Mouse (Mus musculus): ENCODE measurements around the gene Nectin4.
A peak's percentile ranks its signal among the peaks of the same experiment; 100 is the strongest.

Nectin4 gene

DNA sequence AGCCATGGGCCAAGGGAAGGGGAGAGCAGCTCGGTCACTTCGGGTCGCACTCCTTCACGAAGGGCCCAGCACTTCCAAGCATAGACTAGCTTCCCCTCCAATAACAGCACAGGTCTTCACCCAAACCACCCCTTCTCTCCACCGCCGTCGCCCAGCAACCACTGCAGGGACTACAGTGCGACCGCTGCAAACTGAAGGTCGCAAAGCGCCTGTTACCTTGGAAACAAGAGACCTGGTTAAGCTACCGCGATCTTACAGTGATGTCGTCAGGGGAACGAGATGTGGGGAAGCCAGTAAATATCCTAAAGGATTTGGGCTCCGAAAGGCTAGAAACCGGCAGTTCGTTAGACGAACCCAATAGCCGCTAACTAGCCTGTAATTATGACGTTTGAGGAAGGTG is 9.2 kb upstream of the Nectin4 start, which contains the start of gene Klhdc9:
TSS of gene Klhdc9 (minus strand) at position 143 of the 400 bp plus-strand sequence.
- peak; percentile 94 for DNase-seq

DNA sequence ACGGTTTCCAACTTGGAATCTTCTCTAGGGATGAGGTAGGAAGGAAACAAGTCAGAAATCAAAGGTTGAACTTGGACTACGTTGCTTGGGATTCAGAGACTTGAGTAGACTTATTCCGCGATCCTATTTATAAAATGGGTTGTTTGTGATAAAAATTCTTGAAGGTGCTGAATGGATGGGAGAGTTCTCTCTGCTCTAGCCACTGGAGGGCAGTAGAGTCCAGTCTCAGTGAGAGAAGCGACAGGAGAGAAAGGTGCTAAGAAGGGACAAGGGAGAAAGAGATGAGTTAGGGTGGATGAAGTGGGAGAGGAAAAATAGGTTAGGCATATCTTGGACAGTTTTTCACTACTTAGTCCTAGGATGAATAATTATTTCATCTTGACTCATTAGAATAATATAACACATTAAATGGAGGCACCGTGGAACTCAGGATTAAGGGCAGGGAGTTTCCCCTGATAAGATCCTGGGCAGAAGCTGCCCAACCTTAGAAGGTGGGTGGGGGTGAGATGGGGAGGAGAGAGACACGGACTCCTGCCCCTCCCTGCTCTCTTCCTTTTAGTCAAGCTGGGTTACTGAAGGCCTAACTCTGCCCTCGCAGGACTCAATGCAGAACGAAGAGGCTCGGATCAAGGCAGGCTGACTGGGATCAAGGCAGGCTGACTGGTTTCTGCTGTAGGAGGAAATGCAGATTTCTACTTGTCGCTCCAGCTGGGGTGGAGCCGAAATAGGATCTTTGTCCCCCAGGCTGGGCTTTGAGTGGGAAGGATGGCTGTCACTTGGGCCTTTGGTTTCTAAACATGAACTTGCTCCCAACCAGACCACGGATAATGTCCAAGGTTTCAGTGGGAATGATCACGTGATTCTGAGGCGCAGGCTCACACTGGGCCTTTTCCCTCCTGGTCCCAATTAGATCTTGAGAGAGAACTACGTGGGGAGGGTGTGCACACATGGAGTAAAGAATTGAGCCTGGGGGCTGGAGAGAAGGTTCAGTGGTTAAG is 8.5 kb upstream of the Nectin4 start:
- peak; percentile 84 for DNase-seq

DNA sequence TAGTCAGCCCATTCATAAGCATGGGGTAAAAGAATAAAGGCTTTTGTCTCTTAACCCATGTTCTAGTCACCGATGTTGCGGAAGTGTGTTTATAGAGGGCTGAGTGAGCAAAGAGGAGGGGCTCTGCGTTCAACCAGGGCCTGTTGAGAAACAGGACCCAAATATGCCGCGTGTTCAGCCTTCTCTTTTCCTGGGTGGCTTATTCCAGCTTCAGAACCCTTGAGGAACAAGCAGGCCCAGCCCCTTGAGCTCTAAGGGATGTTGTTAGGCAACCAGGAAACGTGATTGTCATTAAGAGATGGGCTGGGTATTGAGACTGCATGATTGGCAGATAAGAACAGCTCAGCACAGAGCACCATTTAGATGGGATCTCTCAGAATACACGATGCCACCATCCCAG is 4.0 kb upstream of the Nectin4 start:
- DNase-seq: no peak

DNA sequence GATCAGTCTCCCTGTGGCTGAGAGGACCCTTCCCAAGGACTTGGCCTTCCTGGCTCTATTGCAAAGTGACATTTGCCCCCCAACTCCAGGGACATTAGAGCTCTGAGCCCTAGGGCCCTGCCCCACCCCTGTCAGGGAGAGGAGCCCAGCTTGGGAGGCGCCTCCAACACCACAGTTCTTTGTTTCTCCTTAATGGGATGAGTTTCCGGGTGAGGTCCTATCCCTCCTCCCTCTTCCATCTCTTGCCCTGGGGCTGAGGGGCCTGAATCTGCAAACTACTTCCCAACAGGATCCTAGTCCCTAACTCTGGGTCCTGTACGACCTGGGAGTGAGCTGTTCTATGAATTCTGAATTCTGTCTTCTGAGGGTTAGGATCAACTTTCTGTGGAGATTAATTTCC is 3.0 kb downstream of the Nectin4 start:
- DNase-seq: no peak

DNA sequence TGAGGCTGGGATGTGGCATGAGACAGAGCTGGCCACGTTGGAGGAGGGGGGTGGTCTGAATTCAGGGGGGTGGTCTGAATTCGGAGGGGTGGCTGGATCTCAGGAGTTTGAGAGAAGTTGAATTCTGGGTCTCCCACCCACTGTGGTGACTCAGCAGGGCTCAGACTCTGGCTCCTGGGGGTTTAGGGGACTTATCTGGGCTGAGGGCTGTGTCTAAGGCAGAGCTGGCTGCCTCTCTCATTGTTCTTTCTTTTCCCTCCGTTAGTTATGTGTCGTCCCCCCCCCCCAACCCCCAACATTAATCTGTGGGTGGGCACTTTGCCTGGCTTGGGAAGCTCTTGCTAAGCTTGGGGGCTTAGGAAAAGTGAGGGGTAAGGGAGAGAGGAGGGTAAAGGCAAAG is 4.0 kb downstream of the Nectin4 start:
- DNase-seq: no peak

DNA sequence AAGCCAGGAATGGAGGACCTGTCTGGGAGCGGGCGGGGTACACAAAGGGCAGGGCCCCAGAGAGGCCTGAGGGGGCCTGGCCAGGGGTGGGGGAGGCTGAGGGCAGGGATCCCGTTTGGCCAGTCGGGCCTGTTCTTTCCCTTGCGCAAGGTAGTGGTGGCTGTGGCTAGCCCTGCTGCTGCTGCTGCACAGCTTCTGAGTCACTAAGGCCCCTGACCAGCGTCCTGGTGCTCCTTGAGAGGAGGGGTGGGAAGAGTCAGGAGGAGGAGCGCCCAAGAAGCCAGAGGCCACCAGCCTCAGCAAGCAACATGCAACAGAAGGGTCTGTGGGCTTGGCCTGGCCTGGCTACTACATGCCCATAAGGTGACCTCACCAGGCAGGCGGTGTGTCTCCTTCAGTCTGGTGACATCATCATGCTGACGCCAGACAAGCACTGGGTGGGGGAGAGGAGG is 5.8 kb downstream of the Nectin4 start:
- no peak for DNase-seq

DNA sequence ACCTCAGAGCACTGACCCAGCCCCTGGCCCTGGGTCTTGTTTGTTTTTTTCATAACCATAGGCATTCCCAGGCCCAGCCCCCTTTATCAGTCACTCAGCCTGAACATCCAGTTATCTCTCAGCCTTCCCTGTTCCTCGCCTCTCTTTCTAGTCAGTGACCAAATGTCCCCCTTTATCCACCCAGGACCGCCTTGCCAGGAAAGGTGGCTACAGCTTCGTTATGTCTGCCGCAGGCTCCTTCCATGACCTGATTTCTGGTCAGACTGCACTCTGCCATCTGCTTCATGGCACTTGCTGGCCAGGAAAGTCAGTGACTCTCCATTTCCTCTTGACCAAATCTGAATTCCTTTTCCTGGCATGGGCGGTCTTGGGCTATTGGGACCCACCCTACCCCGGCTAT is 8.4 kb downstream of the Nectin4 start:
- peak; percentile 80 for DNase-seq

DNA sequence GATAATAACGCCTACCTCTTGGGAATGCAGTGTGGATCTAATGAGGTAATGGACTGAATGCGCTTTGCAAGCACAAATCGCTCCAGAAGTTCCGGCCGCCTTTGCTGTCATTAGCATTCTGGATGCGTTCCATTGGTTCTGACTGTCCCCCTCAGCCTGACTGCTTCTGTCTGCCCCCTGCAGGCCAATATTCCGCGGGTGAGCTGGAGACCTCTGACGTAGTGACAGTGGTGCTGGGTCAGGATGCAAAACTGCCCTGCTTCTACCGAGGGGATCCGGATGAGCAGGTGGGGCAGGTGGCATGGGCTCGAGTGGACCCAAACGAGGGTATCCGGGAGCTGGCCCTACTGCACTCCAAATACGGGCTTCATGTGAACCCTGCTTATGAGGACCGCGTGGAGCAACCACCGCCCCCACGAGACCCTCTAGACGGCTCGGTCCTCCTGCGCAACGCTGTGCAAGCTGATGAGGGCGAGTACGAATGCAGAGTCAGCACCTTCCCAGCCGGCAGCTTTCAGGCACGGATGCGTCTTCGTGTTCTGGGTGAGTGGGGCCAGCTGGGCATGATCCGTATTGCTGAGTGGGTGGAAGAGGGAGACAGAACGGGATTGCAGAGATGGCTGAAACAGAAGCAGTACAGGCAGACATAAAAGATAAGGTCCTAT is 10.2 kb downstream of the Nectin4 start:
- DNase-seq: peak; percentile 90

DNA sequence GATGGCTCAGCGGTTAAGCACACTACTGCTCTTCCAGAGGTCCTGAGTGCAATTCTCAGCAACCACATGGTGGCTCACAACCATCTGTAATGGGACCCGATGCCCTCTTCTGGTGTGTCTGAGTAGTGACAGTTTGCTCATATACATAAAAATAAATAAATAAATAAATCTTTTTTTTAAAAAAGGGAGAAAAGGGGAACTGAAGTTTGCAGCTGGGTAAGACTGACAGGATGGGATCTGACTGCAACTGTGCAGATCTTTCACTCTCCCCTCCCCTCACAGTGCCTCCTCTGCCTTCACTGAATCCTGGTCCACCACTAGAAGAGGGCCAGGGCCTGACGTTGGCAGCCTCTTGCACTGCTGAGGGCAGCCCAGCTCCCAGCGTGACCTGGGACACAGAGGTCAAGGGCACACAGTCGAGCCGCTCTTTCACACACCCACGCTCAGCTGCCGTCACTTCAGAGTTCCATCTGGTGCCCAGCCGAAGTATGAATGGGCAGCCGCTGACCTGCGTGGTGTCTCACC is 12.3 kb downstream of the Nectin4 start:
- DNase-seq: no peak

DNA sequence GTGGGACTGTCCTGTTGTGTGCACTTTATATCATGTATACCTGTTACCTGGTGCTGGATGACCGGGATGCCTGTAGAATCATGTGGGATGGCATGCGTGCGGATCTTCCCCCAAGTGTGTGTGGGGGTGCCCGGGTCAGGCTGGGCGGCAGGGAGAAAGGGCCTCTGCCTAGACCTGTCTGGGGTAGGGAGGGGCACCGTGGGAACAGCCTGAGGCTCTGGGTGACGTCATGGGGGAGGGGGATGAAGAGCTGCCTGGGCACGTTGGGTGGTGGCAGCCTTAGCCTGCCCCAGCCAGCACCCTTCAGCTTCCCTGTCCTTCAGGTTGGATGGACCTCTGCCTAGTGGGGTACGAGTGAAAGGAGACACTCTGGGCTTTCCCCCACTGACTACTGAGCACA is 14.5 kb downstream of the Nectin4 start:
- no peak for DNase-seq

DNA sequence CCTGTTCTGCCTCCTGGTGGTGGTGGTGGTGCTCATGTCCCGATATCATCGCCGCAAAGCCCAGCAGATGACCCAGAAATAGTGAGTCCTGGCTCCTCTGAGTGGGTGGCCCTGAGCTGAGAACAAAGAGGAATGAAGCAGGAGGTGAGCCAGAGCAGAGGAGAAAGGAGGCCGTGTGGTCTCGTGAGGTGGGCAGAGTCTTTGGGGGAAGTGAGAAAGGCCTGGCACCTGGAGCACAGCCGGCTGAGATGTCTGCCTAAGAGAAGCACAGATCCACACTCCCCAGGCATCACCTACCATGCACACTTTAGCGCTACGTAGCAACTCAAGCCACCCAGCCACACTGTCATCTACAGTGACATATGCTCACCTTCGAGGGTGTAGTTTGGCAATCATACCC is 15.3 kb downstream of the Nectin4 start:
- DNase-seq: no peak

DNA sequence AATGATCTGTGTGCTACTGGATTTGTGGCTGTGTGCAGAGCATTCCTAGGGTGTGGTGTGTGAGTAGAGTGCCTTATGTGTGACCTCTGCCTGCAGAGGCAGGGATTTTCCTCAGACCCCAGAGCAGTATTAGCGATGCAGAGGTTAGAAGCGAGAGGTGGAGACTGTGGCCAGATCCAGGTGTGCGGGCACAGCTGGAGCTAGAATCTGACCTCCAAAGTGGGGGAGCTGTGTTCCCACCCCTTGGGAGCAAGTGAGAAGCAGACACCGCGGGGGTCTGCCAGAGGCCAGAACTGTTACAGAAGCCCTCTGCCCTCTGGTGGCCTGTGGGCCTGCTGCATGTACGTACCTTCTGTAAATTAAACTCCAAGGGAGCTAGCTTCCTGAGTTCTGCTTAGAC is 17.2 kb downstream of the Nectin4 start:
- DNase-seq: no peak

DNA sequence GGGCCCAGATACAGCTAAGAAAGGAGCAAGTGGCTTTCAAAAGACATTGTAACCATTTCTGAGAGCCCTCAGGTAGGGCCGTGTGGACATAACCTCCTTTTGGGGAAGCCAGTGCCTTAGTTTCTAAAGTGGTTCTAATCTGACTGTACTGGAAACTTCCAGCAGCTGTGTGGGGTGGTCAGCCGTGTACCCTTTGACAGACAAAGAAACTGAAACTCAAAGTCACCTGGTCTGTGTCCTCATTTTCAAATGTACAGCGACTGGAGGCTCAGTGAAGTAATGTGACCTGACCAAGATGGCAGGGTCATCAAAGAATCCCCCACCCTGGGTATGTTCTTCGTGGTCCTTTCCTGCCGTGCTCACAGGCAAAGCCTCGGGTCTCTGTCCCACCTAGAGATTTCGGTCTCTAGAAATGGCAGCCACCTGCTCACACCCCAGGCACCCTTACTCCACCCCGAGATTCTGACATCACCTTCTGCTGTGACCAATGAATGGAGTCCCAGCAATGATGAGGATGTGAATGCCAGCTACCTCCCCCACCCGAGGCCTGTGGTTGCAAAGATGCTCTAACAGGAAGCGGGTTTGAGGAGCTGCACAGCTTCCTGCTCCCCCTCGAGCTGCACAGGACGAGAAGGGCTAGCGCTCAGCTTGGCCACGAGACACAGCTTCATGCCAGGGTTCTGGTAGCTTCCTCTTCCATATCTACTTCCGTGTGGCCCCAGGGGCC is 18.6 kb downstream of the Nectin4 start, which contains the start of gene Arhgap30:
TSS of gene Arhgap30 (plus strand) at position 579 of the 727 bp plus-strand sequence.
- DNase-seq: no peak

DNA sequence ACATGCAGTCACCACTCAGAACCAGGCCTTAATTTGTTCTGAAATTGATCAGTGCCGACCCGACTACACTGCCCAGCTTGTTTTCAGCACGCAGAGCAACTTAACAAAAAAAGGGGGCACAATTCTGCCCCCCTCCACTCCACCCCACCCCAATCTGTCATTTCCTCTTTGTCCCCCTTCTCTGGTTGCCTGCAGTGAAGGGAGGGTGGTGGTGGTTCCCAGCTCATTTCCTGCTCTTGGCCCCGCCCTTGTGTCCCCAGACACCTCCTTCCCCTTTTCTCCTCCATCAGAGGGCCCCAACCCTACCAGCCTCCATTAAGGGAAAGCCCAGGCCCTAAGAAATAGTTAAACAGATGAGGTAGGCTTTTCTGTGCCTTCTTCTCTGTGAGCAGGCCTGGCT is 20.2 kb downstream of the Nectin4 start:
- DNase-seq: no peak

DNA sequence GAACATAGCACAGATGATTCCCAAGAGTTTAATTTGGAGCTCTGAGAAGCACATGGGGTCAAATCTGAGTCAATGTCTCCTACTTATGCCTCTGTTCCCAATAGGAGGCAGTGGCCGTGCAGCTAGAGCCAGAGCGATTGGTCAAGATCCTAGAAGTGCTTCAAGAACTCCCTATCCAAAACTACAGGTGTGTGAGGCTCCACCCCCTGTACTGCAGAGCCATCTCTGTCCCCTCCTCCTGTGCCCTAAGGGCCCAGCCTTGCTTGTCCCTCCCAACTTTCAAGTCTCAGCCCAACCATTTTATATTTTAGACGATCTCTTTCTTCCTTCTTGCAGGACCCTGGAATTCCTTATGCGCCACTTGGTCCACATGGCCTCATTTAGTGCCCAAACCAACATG is 31.9 kb downstream of the Nectin4 start:
- no peak for DNase-seq

DNA sequence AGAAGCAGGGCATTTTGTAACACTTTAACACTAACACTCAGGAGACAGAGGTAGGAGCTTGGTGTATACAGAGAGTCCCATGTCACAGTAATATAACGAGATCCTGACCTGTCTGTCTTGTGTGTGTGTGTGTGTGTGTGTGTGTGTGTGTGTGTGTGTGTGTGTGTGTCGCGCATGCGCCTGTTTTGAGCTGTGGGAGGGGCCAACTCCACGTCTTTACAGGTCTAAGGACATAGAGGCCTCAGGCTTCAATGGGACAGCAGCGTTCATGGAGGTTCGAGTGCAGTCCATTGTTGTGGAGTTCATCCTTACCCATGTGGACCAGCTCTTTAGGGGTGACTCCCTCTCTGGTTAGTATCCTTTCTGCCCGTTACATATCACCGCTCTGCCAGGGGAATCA is 33.1 kb downstream of the Nectin4 start:
- no peak for DNase-seq

DNA sequence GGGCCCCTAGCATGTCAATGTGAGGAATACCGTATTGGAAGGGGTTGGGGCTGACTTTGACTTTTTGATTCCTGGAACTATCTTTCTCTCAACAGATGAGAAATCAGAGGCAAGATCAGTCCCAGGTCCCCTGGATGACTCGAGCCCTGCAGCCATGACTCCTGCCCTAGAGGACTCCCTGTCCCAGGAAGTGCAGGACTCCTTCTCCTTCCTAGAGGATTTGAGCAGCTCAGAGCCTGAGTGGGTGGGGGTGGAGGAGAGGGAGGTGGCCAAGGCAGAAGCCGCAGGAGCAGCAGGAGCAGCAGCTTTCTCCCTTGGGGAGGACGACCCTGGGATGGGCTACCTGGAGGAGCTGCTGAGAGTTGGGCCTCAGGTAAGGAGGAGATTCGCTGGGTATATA is 37.4 kb downstream of the Nectin4 start:
- DNase-seq: no peak

DNA sequence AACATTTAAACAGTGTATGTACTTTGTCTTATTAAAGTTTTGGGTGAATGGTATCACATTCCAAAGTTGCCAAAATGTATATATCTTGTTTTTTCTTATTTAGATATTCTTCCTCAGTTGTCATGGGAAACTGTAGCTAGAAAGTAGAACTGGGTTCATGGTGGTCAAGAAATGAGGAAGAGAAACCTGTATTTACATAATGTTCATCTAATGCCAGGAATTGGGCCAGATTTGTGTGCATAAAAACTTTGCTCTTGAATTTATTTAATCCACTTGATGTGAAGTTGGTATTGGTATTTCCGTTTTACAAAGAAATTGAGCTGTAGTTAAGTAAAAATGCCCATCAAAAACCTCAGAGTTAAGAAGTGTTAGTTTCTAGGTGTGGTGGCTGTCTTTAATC is 40.3 kb downstream of the Nectin4 start:
- DNase-seq: no peak

DNA sequence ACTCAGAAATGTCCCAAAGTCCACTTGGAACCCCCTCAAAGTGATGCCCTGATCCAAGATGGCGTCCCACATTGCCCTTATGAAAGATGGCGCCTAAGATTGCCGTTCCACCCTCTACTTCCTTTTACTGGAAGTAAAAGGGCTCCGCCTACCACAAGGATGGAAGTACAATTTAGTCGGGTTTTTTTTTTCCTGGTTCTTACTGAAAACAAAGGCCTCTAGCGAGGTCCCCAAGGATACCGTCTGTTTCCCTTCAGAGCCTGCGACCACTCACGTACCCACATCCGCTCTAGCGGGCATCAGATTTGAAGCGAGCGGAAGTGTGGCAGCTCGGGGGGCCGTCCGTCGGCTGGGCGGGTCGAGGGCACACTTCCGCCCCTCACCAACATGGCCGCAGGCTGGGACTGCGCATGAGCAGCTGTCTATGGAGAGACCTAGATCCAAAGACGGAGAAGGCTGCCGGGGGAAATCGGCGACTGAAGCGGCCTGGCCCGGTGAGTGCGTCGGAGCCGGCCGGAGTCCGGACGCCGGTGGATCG is 41.1 kb downstream of the Nectin4 start, which contains the start of gene Usf1:
TSS of gene Usf1 (plus strand) at position 367 of the 538 bp plus-strand sequence.
- peak; percentile 95 for DNase-seq

DNA sequence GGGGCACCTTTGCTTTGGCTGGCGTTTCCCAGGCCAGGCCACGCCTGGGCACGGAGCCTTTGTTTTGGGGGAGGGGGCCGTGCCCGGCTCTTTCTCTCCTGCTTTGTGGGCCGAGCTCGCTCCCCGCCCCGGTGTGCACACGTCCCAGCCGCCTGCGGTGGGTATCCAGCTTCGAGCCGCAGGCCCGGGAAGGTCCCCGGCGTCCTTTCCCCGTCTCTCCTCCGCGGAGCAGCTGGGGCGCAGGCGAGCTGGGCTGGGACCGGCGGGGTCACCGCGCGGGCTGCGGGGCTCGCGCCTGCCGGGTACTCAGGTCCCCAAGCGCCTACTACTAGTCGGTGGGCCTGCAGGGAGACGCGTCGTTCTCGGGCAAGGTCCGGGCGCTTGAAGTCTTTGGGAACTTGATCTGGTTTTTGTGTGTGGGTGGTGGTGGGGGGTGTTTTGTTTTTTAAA is 41.6 kb downstream of the Nectin4 start:
- DNase-seq: no peak

DNA sequence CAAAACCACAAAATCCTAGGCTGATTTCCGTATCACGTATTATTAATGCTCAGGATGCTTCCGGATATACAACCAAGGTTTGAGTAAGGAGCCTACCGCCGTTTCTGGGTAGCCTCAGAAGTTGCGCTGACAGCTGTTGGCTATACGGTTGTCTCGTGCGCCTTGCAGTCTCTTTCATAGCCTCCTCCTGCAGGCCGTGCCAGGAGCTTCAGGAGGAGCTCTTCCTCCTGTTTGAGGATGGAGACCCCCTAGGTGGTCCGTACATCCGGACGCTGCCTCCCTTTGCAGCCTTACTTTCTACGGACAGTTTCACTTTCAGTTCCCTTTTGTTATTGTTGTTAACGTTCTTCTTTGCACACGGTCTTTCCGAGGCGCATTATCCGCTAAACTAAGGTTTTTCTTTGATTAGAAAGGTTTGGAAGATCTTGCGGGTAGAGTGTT is 42.1 kb downstream of the Nectin4 start:
- DNase-seq: peak; percentile 40

DNA sequence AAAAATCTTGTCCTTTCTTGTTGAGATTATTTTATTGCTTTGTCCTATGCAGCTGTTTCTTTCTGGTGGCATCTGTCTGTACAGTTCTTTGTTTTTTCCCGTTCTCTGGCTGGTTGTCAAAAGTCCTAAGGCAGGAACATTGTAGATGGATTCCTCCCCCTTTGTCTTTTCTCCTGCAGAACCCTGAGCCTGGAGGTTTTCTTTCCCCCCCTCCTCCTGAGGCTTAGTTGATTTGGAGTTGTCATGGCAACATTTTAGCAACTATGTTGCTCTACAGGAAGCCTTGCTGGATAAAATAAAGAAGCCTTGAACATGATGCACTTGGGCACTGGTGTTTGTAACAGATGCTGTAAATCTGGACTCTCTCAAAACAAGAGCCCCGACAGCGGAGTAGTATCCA is 42.5 kb downstream of the Nectin4 start:
- DNase-seq: no peak
